Mouse (Mus musculus) thymus, adult 2 months (tissue): ENCODE results near the gene Gm34653. TPM values are rescaled to one million over a fixed set of nuclear protein-coding genes. Genes with fewer than 3 reads are reported as not detected.
"Not testable (repeated sequence)": the region's sequence is repeated elsewhere in the genome, so short reads cannot be mapped to it uniquely, and the experiment has no call there.

Experiments used
- DNase-seq: peaks from one replicate; pipeline ENCODE4 v3.0.0; 2021
- H3K27ac ChIP-seq: fragments of 200-500 bp; 2 replicates; pipeline ENCODE4 v1.5.1; 2012; ENCODE audit warnings: low read length, control low read depth; ENCODE audit not compliant: control insufficient read depth, insufficient read depth
- H3K27me3 ChIP-seq: fragments of 200-500 bp; 2 replicates; pipeline ENCODE4 v1.6.1; 2012; ENCODE audit warnings: mild to moderate bottlenecking, low read length, moderate library complexity, mixed read lengths; ENCODE audit not compliant: control insufficient read depth, insufficient read depth
- H3K36me3 ChIP-seq: fragments of 200-500 bp; 2 replicates; pipeline ENCODE4 v1.6.1; 2012; ENCODE audit warnings: mild to moderate bottlenecking, low read length, moderate library complexity; ENCODE audit not compliant: control insufficient read depth, insufficient read depth
- H3K4me1 ChIP-seq: fragments of 200-500 bp; replicated peaks from 2 replicates; pipeline ENCODE4 v1.6.1; 2012; ENCODE audit warnings: low read length; ENCODE audit not compliant: control insufficient read depth, insufficient read depth
- H3K4me3 ChIP-seq: fragments of 200-500 bp; 2 replicates; pipeline ENCODE4 v1.5.1; 2012; ENCODE audit warnings: mild to moderate bottlenecking, low read length, control low read depth, moderate library complexity; ENCODE audit not compliant: control insufficient read depth, insufficient read depth
- CTCF ChIP-seq: fragments of 200-500 bp; IDR thresholded peaks from 2 replicates; pipeline ENCODE4 v1.5.1; 2012; ENCODE audit warnings: mild to moderate bottlenecking, control low read depth, low read length, moderate library complexity, borderline replicate concordance; ENCODE audit not compliant: control insufficient read depth, poor library complexity, insufficient read depth; ENCODE audit errors: extremely low read depth
- POLR2A ChIP-seq: fragments of 200-500 bp; IDR thresholded peaks from 2 replicates; pipeline ENCODE4 v1.6.1; 2012; ENCODE audit warnings: mild to moderate bottlenecking, low read length, control low read depth, moderate library complexity; ENCODE audit not compliant: control insufficient read depth, poor library complexity, insufficient read depth; ENCODE audit errors: extremely low read depth
- WGBS: fragments of 180-500 bp; shearing (Covaris S2); methylation state at CpG from one replicate; pipeline ENCODE4 v1.1.7; 2018; 5-methylcytosine and 5-hydroxymethylcytosine counted together
- polyA plus RNA-seq: library from polyadenylated mRNA; depleted of rRNA; stranded (reverse); fragments of >200 nt; gene quantifications from 2 replicates; pipeline ENCODE4 v1.2.3, GENCODE M21; 2012

The Gm34653 gene
- polyA plus RNA-seq, 1 experiment, result not detected

DNA sequence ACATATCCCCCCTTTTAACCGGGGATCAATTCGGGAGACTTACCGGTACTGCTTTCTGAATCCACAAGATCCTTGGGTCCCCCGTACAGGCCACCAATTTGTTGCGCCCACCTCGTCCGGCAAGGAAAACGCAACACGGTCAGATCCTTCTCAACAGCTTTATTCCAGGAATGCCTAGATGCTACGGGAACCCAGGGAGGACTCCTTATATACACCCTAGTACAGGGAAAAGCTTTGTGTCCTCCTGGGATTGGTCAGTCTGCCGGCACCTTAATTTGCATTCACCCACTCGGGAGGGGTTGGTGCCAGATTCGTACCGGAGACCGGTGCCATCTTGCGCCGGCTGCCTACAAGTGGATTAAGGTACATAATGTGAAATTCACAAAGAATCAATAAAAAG is 817 bp downstream of the Gm34653 start:
- DNase-seq, result no peak
- WGBS, result 94% methylated on average over 17 of the region's 17 CpGs
- no peaks in the 10 kb centered on the region for H3K4me1 ChIP-seq
- no peak overlapping the region for H3K4me3 ChIP-seq
- TF ChIP-seq CTCF (no peak), POLR2A (no peak)
- no peaks in the 10 kb centered on the region for H3K36me3 ChIP-seq
- no peaks in the 10 kb centered on the region for H3K27me3 ChIP-seq
- no peak overlapping the region for H3K27ac ChIP-seq

DNA sequence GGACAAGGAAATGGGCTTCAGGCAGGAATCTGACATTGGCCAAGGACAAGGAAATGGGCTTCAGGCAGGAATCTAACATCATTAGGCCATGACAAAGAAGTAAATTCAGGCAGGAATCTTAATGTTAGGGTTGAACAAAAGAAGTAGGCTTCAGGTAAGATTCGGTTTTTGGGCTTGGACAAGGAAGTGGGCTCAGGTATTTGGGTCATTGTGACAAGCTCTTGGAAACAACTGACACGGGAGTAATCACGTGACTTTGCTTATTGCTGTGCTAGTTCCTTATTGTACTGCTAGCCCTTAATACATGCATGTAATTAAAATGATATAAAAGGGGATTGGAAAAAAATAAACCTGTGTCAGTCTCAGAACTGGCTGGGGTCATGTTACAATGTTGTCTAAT is 2.9 kb downstream of the Gm34653 start:
- Histone ChIP-seq H3K4me1 (no peaks in the 10 kb centered on the region), H3K27ac (no peak overlapping the region), H3K27me3 (no peaks in the 10 kb centered on the region), H3K36me3 (no peaks in the 10 kb centered on the region), H3K4me3 (no peak overlapping the region)
- no peak for TF ChIP-seq CTCF
- TF ChIP-seq POLR2A, result no peak
- no peak for DNase-seq
- 84% methylated on average over 3 of the region's 3 CpGs for WGBS

DNA sequence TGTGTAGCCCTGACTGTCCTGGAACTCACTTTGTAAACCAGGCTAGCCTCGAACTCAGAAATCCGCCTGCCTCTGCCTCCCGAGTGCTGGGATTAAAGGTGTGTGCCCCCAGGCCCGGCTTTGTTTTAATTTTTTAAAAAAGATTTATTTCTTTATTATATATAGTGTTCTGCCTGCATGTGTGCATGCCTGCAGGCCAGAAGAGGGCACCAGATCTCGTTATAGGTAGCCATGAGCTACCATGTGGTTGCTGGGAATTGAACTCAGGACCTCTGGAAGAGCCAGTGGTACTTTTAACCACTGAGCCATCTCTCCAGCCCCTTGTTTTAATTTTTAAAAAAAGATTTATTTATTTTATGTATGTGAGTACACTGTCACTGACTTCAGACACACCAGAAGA is 7.3 kb downstream of the Gm34653 start:
- WGBS, result 81% methylated on average over 5 of the region's 5 CpGs
- not testable (repeated sequence) for H3K27me3 ChIP-seq, H3K4me3 ChIP-seq, H3K27ac ChIP-seq, DNase-seq, H3K36me3 ChIP-seq, H3K4me1 ChIP-seq

DNA sequence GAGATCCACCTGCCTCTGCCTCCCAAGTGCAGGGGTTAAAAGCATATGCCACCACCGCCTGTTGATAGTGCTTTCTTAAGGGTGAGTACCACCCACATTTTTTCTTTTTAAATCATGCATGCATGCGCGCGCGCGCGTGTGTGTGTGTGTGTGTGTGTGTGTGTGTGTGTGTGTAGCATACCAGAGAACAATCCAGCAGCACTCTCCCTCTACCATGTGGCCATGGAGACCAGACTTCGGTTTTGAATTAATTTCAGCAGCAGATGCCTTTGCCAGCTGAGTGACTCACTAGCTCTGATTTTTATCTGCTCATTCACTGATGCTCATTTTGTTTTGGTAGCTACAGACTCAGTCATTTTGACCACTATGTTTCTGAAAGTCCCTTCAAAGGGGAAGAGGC is 8.9 kb downstream of the Gm34653 start:
- TF ChIP-seq CTCF, result no peak
- TF ChIP-seq POLR2A, result no peak
- no peak overlapping the region for H3K27ac ChIP-seq
- WGBS, result 91% methylated on average over 8 of the region's 8 CpGs
- no peaks in the 10 kb centered on the region for H3K4me1 ChIP-seq
- H3K36me3 ChIP-seq, result no peaks in the 10 kb centered on the region
- no peak for DNase-seq
- no peak overlapping the region for H3K4me3 ChIP-seq
- no peaks in the 10 kb centered on the region for H3K27me3 ChIP-seq

DNA sequence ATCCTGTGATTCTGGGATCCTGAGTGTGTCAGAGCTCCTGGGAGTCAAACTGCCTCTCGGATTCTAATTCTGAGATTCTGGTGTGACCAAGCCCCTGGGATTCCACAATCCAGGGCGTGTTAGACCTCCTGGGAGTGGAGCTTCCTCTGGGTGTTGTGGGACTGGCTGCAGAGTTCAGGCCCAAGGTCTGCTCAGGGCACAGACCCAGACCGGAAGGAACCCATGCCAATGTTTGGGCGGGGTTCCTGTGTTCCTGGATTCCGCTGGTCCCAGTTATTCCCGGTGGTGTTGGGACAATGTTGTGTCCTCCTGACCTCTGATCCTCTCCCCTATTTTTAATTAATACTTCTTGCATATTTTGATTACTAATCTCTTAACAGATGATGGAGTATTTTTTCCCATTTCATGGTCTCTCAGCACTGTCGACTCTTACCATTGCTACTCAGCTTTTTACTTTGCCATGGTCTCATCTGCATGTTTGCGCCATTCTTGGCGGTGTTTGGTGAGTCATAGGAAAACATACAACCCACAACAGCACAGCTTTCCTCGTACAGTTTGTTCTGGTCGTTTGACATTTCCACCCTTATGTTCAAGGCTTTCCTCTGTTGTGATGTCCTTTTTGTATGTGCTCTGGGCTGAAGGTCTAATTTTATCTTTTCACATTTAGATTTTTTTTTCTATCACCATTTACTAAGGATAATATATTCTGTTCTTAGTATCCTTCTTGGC is 10.6 kb downstream of the Gm34653 start:
- no peak for TF ChIP-seq POLR2A
- no peak for TF ChIP-seq CTCF
- Histone ChIP-seq H3K4me3 (no peak overlapping the region), H3K4me1 (no peaks in the 10 kb centered on the region), H3K36me3 (no peaks in the 10 kb centered on the region), H3K27me3 (no peaks in the 10 kb centered on the region), H3K27ac (no peak overlapping the region)
- 82% methylated on average over 11 of the region's 11 CpGs for WGBS
- no peak for DNase-seq

DNA sequence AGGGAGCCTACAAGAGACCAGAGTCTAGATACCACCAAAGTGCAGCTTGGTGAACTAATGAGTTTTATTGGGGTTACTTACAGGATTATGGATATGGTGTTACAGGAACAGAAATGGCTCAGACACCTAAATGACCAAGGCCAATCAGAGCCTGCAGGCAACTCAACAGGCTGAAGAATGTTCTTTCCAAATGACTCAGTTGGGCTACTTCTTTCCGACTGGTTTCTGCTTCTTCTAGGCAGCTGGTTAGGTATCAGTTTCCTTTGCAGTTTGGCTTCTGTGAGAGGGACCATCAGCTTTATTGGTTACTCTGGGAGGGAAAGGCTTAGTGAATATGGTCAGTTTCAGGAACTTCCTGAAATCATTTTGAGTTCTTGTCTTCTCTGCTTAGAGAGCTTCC is 14.9 kb downstream of the Gm34653 start:
- Histone ChIP-seq H3K36me3 (peaks cover 12% of the 10 kb centered on the region), H3K27me3 (no peaks in the 10 kb centered on the region), H3K4me1 (no peaks in the 10 kb centered on the region), H3K27ac (no peak overlapping the region), H3K4me3 (no peak overlapping the region)
- WGBS, result 100% methylated on average over 1 of the region's 1 CpGs
- no peak for DNase-seq
- TF ChIP-seq POLR2A (no peak), CTCF (no peak)

DNA sequence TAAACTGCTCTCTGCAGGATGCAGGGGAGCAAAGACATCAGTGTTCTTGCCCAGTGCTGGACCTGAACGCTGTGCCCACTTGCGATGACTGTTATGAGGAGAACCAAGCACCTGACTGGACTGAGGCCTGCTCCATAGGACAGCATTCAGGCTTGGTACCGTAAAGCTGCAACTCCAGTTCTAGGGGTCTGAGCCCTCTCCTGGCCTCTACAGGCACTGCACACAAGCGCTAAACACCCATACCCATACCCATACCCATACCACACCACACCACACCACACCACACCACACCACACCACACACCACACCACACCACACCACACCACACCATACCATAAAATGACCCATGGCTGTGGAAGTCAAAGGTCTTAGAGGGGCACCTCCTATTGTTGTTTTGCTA is 22.5 kb downstream of the Gm34653 start:
- Histone ChIP-seq H3K36me3 (peaks cover 81% of the 10 kb centered on the region), H3K4me1 (no peaks in the 10 kb centered on the region), H3K4me3 (no peak overlapping the region), H3K27me3 (no peaks in the 10 kb centered on the region), H3K27ac (no peak overlapping the region)
- DNase-seq, result no peak
- WGBS, result 98% methylated on average over 4 of the region's 4 CpGs
- TF ChIP-seq POLR2A, result no peak
- TF ChIP-seq CTCF, result no peak
